32 mouse cellular contexts compared by ENCODE assay signal in the genomic region with DNA sequence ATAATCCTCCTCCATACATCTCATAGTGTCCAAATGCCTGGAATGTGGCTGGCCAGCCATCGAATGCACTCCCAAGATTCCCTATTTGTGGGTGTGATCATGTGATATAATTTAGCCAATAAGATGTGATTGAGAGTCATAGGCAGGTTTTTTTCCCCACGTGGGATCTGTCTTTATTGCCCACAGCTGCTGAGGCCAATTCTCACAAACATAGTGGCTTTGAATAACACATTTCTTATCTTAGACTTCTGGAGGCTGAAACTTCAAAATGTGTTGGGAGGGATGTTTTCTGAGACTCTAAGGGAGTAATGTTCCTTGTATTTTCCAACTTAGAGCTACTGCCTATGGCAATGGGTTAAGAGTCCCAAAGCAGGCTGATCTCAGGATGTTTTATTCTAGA. TPM values are rescaled to one million over a fixed set of nuclear protein-coding genes. Genes with fewer than 3 reads are reported as not detected.
DNase-seq lines count a peak whose midpoint lies in the region; ATAC-seq and TF ChIP-seq lines count a peak whose summit lies in the region.
"Had no signal": no experiment of that assay in that cellular context is flagged by ENCODE, and none has a peak within 500 bp of the region (broad histone marks: within the 10 kb centered on the region; RNA-seq: fewer than 3 reads in every experiment).

No protein-coding gene starts in this region.

- no peak overlapping the region for H3K4me3 ChIP-seq in left cerebral cortex, adult 2 months
- H3K4me3 ChIP-seq: forebrain, embryonic 10.5 days; forebrain, embryonic 13.5 days; gastrocnemius, adult 2 months; heart, embryonic 12.5 days; heart, embryonic 15.5 days; hindbrain, embryonic 10.5 days; hindbrain, embryonic 13.5 days; intestine, embryonic 15.5 days had no signal

- TF ChIP-seq CTCF in left cerebral cortex, adult 2 months (IDR thresholded peaks at IDR 0.05), result no peak

- ATAC-seq in frontal cortex, adult (ENCODE audit: low TSS enrichment), result peak; percentile 51
- ATAC-seq: forebrain, embryonic 13.5 days; forebrain, embryonic 16.5 days; hindbrain, embryonic 16.5 days; intestine, embryonic 15.5 days; Patski had no signal

- peak overlapping the region; percentile 74 for H3K27ac ChIP-seq in left cerebral cortex, adult 2 months
- H3K27ac ChIP-seq: forebrain, embryonic 10.5 days; forebrain, embryonic 13.5 days; gastrocnemius, adult 2 months; heart, embryonic 15.5 days; hindbrain, embryonic 10.5 days; hindbrain, embryonic 13.5 days; intestine, embryonic 15.5 days had no signal

- DNase-seq in frontal cortex, postnatal 14 days (ENCODE audit: low spot score in 2 of 2), result no peak
- DNase-seq in left cerebral cortex, adult 2 months (ENCODE audit: extremely low spot score in 1 of 2, low spot score in 2 of 2), result no peak
- DNase-seq in left cerebral cortex, postnatal 10 days (ENCODE audit: extremely low spot score in 1 of 2, low spot score in 2 of 2), result no peak
- peak; percentile 80 for DNase-seq in brain, adult 2 months (ENCODE audit: low read depth, low spot score)
- DNase-seq in B cell, adult 2 months, result no peak
- DNase-seq: adrenal gland, postnatal 10 days; adrenal gland, postnatal 36 days; cerebellum, adult 11 months; cerebellum, adult 2 months; cerebellum, postnatal 10 days; cerebellum, postnatal 36 days; gastrocnemius, adult 2 months; gastrocnemius, postnatal 14 days; heart, adult 11 months; heart, postnatal 10 days; heart, postnatal 36 days had no signal

- intact Hi-C loops in left cerebral cortex, adult 2 months (cut with DNase I), result loop anchor here (1.0 to 5.0 kb wide), 3 partner anchors 13 to 212 kb away; no protein-coding TSS in a partner anchor
- intact Hi-C loops in left cerebral cortex, postnatal 10 days (cut with DNase I), result no loop called here

RNA-seq across cellular contexts. Expression of a gene that starts 17.8 kb away (rescaled TPM):
- not detected for total RNA-seq in left cerebral cortex, adult 2 months (2021)
- not detected for total RNA-seq in left cerebral cortex, postnatal 10 days (2021)
- total RNA-seq: adrenal gland, adult 18-20 months; adrenal gland, postnatal 10 days; adrenal gland, postnatal 36 days; CH12.LX; G1E; gastrocnemius, adult 2 months; gastrocnemius, postnatal 14 days; gastrocnemius, postnatal 4 days; heart, adult 8-10 months; heart, postnatal 10 days; heart, postnatal 36 days had no signal

RNA-seq across cellular contexts. Expression of a gene that starts 18.2 kb away (rescaled TPM):
- 100 to 1,000 TPM; 645 to 696 TPM for total RNA-seq in left cerebral cortex, adult 2 months (2021)
- total RNA-seq in left cerebral cortex, postnatal 10 days (2021), result 100 to 1,000 TPM; 667 to 674 TPM

RNA-seq across cellular contexts. Expression of a gene that starts 59.7 kb away (rescaled TPM):
- total RNA-seq in left cerebral cortex, adult 2 months (2021), result 1 to 10 TPM; 2.5 to 4.0 TPM
- total RNA-seq in left cerebral cortex, postnatal 10 days (2021), result 1 to 10 TPM in 1 of 2 experiments, under 1 TPM in 1; 0.54 to 1.3 TPM
